Mouse (Mus musculus): ENCODE results near the gene Zfp831. TPM values are rescaled to one million over a fixed set of nuclear protein-coding genes. Genes with fewer than 3 reads are reported as not detected.

Gene Zfp831
- polyA plus RNA-seq, 1 experiment from 2014 or later, result not detected

GRCm38 (mm10) chr2:174661436-174662171 is 18.3 kb downstream of the Zfp831 start:
- ATAC-seq (ENCODE audit: insufficient read depth, low FRiP score, low TSS enrichment) (no peak), DNase-seq (ENCODE audit: low spot score) (no peak)
- WGBS, result 35% methylated on average over 7 of the region's 7 CpGs
- Histone ChIP-seq H3K36me3 (ENCODE audit: control insufficient read depth, insufficient read depth, low read length) (no peaks in the 10 kb centered on the region), H3K9ac (ENCODE audit: low read length) (no peak overlapping the region), H3K4me3 (ENCODE audit: low read depth, low read length) (no peak overlapping the region), H3K27me3 (ENCODE audit: control insufficient read depth, insufficient read depth, low read length) (no peaks in the 10 kb centered on the region), H3K27ac (ENCODE audit: low read depth, low read length) (no peak overlapping the region), H3K9me3 (ENCODE audit: control insufficient read depth, low read length) (no peaks in the 10 kb centered on the region), H3K4me2 (ENCODE audit: low read depth) (no peak overlapping the region), H3K4me1 (ENCODE audit: control insufficient read depth, insufficient read depth, low read length) (no peaks in the 10 kb centered on the region)

- WGBS, result 52% methylated on average over 1 of the region's 1 CpGs
- no peak for DNase-seq (ENCODE audit: low spot score)
- H3K4me3 ChIP-seq (ENCODE audit: low read depth, low read length), result no peak overlapping the region
- H3K27me3 ChIP-seq (ENCODE audit: control insufficient read depth, insufficient read depth, low read length), result no peaks in the 10 kb centered on the region
- H3K36me3 ChIP-seq (ENCODE audit: control insufficient read depth, insufficient read depth, low read length), result no peaks in the 10 kb centered on the region
- no peak overlapping the region for H3K27ac ChIP-seq (ENCODE audit: low read depth, low read length)
- H3K9me3 ChIP-seq (ENCODE audit: control insufficient read depth, low read length), result no peaks in the 10 kb centered on the region
- ATAC-seq (ENCODE audit: insufficient read depth, low FRiP score, low TSS enrichment), result no peak
- H3K4me2 ChIP-seq (ENCODE audit: low read depth), result no peak overlapping the region
- H3K4me1 ChIP-seq (ENCODE audit: control insufficient read depth, insufficient read depth, low read length), result no peaks in the 10 kb centered on the region
- H3K9ac ChIP-seq (ENCODE audit: low read length), result no peak overlapping the region
These were observed 19.3 kb downstream of the Zfp831 start for GRCm38 (mm10) chr2:174662593-174662992.

- ATAC-seq (ENCODE audit: insufficient read depth, low FRiP score, low TSS enrichment), result no peak
- WGBS, result 20% methylated on average over 5 of the region's 5 CpGs
- no peak overlapping the region for H3K4me2 ChIP-seq (ENCODE audit: low read depth)
These were observed 22.1 kb downstream of the Zfp831 start for GRCm38 (mm10) chr2:174665404-174665803.

GRCm38 (mm10) chr2:174668806-174669205 is 25.5 kb downstream of the Zfp831 start:
- no peaks in the 10 kb centered on the region for H3K27me3 ChIP-seq (ENCODE audit: control insufficient read depth, insufficient read depth, low read length)
- ATAC-seq (ENCODE audit: insufficient read depth, low FRiP score, low TSS enrichment), result no peak
- H3K9me3 ChIP-seq (ENCODE audit: control insufficient read depth, low read length), result no peaks in the 10 kb centered on the region
- H3K4me1 ChIP-seq (ENCODE audit: control insufficient read depth, insufficient read depth, low read length), result no peaks in the 10 kb centered on the region
- no peak overlapping the region for H3K9ac ChIP-seq (ENCODE audit: low read length)
- H3K4me2 ChIP-seq (ENCODE audit: low read depth), result no peak overlapping the region
- no peak overlapping the region for H3K27ac ChIP-seq (ENCODE audit: low read depth, low read length)
- WGBS, result 65% methylated on average over 3 of the region's 3 CpGs
- H3K36me3 ChIP-seq (ENCODE audit: control insufficient read depth, insufficient read depth, low read length), result no peaks in the 10 kb centered on the region
- H3K4me3 ChIP-seq (ENCODE audit: low read depth, low read length), result no peak overlapping the region
- DNase-seq (ENCODE audit: low spot score), result no peak

More at GRCm38 (mm10) chr2:174665404-174665803, 22.1 kb downstream of the Zfp831 start:
- Histone ChIP-seq H3K27ac (ENCODE audit: low read depth, low read length) (no peak overlapping the region), H3K9me3 (ENCODE audit: control insufficient read depth, low read length) (no peaks in the 10 kb centered on the region), H3K4me3 (ENCODE audit: low read depth, low read length) (no peak overlapping the region), H3K4me1 (ENCODE audit: control insufficient read depth, insufficient read depth, low read length) (no peaks in the 10 kb centered on the region), H3K9ac (ENCODE audit: low read length) (no peak overlapping the region), H3K36me3 (ENCODE audit: control insufficient read depth, insufficient read depth, low read length) (no peaks in the 10 kb centered on the region), H3K27me3 (ENCODE audit: control insufficient read depth, insufficient read depth, low read length) (no peaks in the 10 kb centered on the region)
- DNase-seq (ENCODE audit: low spot score), result no peak

GRCm38 (mm10) chr2:174672506-174673190 is 29.3 kb downstream of the Zfp831 start:
- ATAC-seq (ENCODE audit: insufficient read depth, low FRiP score, low TSS enrichment) (no peak; the same call in 1 of the 2 replicates), DNase-seq (ENCODE audit: low spot score) (no peak)
- Histone ChIP-seq H3K4me2 (ENCODE audit: low read depth) (no peak overlapping the region), H3K9me3 (ENCODE audit: control insufficient read depth, low read length) (no peaks in the 10 kb centered on the region), H3K4me1 (ENCODE audit: control insufficient read depth, insufficient read depth, low read length) (no peaks in the 10 kb centered on the region), H3K4me3 (ENCODE audit: low read depth, low read length) (no peak overlapping the region), H3K27ac (ENCODE audit: low read depth, low read length) (no peak overlapping the region), H3K9ac (ENCODE audit: low read length) (no peak overlapping the region), H3K36me3 (ENCODE audit: control insufficient read depth, insufficient read depth, low read length) (no peaks in the 10 kb centered on the region), H3K27me3 (ENCODE audit: control insufficient read depth, insufficient read depth, low read length) (no peaks in the 10 kb centered on the region)
- 25% methylated on average over 11 of the region's 11 CpGs for WGBS

GRCm38 (mm10) chr2:174673592-174674286 is 30.4 kb downstream of the Zfp831 start:
- peak; percentile 77 for ATAC-seq (ENCODE audit: insufficient read depth, low FRiP score, low TSS enrichment)
- under 1% methylated on average over 25 of the region's 25 CpGs for WGBS
- H3K4me3 ChIP-seq (ENCODE audit: low read depth, low read length), result peak overlapping the region; percentile 34

GRCm38 (mm10) chr2:174674287-174675045 is 31.1 kb downstream of the Zfp831 start:
- DNase-seq (ENCODE audit: low spot score) (no peak), ATAC-seq (ENCODE audit: insufficient read depth, low FRiP score, low TSS enrichment) (no peak; the same call in 1 of the 2 replicates)
- WGBS, result 2% methylated on average over 16 of the region's 16 CpGs
- Histone ChIP-seq H3K4me1 (ENCODE audit: control insufficient read depth, insufficient read depth, low read length) (no peaks in the 10 kb centered on the region), H3K4me3 (ENCODE audit: low read depth, low read length) (peak overlapping the region; percentile 34), H3K27ac (ENCODE audit: low read depth, low read length) (no peak overlapping the region), H3K36me3 (ENCODE audit: control insufficient read depth, insufficient read depth, low read length) (no peaks in the 10 kb centered on the region), H3K9ac (ENCODE audit: low read length) (peak overlapping the region; percentile 43), H3K4me2 (ENCODE audit: low read depth) (peak overlapping the region; percentile 69), H3K27me3 (ENCODE audit: control insufficient read depth, insufficient read depth, low read length) (no peaks in the 10 kb centered on the region), H3K9me3 (ENCODE audit: control insufficient read depth, low read length) (no peaks in the 10 kb centered on the region)

More at GRCm38 (mm10) chr2:174673592-174674286, 30.4 kb downstream of the Zfp831 start:
- Histone ChIP-seq H3K4me2 (ENCODE audit: low read depth) (peak overlapping the region; percentile 69), H3K4me1 (ENCODE audit: control insufficient read depth, insufficient read depth, low read length) (no peaks in the 10 kb centered on the region), H3K9me3 (ENCODE audit: control insufficient read depth, low read length) (no peaks in the 10 kb centered on the region), H3K9ac (ENCODE audit: low read length) (peak overlapping the region; percentile 43), H3K27ac (ENCODE audit: low read depth, low read length) (no peak overlapping the region), H3K36me3 (ENCODE audit: control insufficient read depth, insufficient read depth, low read length) (no peaks in the 10 kb centered on the region), H3K27me3 (ENCODE audit: control insufficient read depth, insufficient read depth, low read length) (no peaks in the 10 kb centered on the region)
- peak; percentile 92 for DNase-seq (ENCODE audit: low spot score)

GRCm38 (mm10) chr2:174675642-174676041 is 32.3 kb downstream of the Zfp831 start:
- Histone ChIP-seq H3K36me3 (ENCODE audit: control insufficient read depth, insufficient read depth, low read length) (no peaks in the 10 kb centered on the region), H3K27ac (ENCODE audit: low read depth, low read length) (no peak overlapping the region), H3K4me1 (ENCODE audit: control insufficient read depth, insufficient read depth, low read length) (no peaks in the 10 kb centered on the region), H3K4me2 (ENCODE audit: low read depth) (no peak overlapping the region), H3K4me3 (ENCODE audit: low read depth, low read length) (no peak overlapping the region), H3K9ac (ENCODE audit: low read length) (no peak overlapping the region), H3K9me3 (ENCODE audit: control insufficient read depth, low read length) (no peaks in the 10 kb centered on the region), H3K27me3 (ENCODE audit: control insufficient read depth, insufficient read depth, low read length) (no peaks in the 10 kb centered on the region)
- DNase-seq (ENCODE audit: low spot score), result peak; percentile 80
- no peak for ATAC-seq (ENCODE audit: insufficient read depth, low FRiP score, low TSS enrichment)
- WGBS, result 20% methylated on average over 9 of the region's 9 CpGs

Data from neural tube, embryonic 11.5 days (tissue).